Mouse (Mus musculus): Measurements from ENCODE around the gene Ugt2a3. TPM values are rescaled to one million over a fixed set of nuclear protein-coding genes. Genes with fewer than 3 reads are reported as not detected.
"Not testable (repeated sequence)": the region's sequence is repeated elsewhere in the genome, so short reads cannot be mapped to it uniquely, and the experiment has no call there.

Gene Ugt2a3
- total and polyA plus RNA-seq, 2 experiments: 108 to 549 TPM

DNA sequence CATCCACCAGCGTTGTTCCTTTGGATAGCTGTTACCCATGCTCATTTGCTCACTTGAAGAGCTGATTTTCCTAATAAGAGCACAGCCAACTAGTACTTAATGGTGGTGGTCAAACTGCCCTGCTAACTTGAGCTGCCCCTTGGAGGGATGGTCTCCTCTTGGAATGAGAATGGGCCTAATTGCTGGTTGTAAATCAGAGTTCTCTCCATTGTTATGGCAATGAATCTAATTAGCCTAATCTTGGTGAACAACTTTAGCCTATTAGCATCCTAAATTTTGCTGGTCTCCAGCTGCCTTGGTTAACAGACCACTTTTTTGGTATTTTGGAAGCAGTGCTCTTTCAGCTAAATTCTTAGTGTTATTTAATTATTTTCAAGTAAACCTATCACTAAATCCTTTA lies 13.4 kb upstream of the Ugt2a3 start:
- H3K4me3 ChIP-seq (ENCODE audit: insufficient read depth, low read depth, low read length): no peak overlapping the region
- no peak overlapping the region for H3K27ac ChIP-seq (replicated peaks; ENCODE audit: insufficient read depth, low read depth, low read length)
- 76% methylated on average over 1 of the region's 1 CpGs for WGBS
- H3K36me3 ChIP-seq (ENCODE audit: control insufficient read depth, insufficient read depth, low read length): peaks cover 3% of the 10 kb centered on the region; the same call in 1 of the 2 replicates
- TF ChIP-seq CTCF (IDR thresholded peaks at IDR 0.05; ENCODE audit: low read depth, low read length): no peak
- no peak for TF ChIP-seq POLR2A (IDR thresholded peaks at IDR 0.05; ENCODE audit: extremely low read depth, insufficient read depth, low read length)
- H3K79me2 ChIP-seq (ENCODE audit: control insufficient read depth, insufficient read depth, low read length): no peaks in the 10 kb centered on the region
- H3K27me3 ChIP-seq (ENCODE audit: control insufficient read depth, insufficient read depth, low read length): no peaks in the 10 kb centered on the region
- DNase-seq (ENCODE audit: extremely low read depth, low read depth, low spot score): no peak
- H3K9ac ChIP-seq (ENCODE audit: low read depth, low read length): no peak overlapping the region
- peaks cover 3% of the 10 kb centered on the region; the same call in 1 of the 2 replicates for H3K4me1 ChIP-seq (ENCODE audit: control insufficient read depth, insufficient read depth, low read length)

- H3K79me2 ChIP-seq (ENCODE audit: control insufficient read depth, insufficient read depth, low read length); H3K36me3 ChIP-seq (ENCODE audit: control insufficient read depth, insufficient read depth, low read length); DNase-seq (ENCODE audit: extremely low read depth, low read depth, low spot score); H3K27me3 ChIP-seq (ENCODE audit: control insufficient read depth, insufficient read depth, low read length); H3K27ac ChIP-seq (replicated peaks; ENCODE audit: insufficient read depth, low read depth, low read length); H3K4me1 ChIP-seq (ENCODE audit: control insufficient read depth, insufficient read depth, low read length); H3K4me3 ChIP-seq (ENCODE audit: insufficient read depth, low read depth, low read length); H3K9ac ChIP-seq (ENCODE audit: low read depth, low read length): not testable (repeated sequence)
- WGBS: 36% methylated on average over 1 of the region's 1 CpGs
These were observed 12.2 kb upstream of the Ugt2a3 start for GRCm38 (mm10) chr5:87349150-87349549.

GRCm38 (mm10) chr5:87347479-87348078 lies 10.6 kb upstream of the Ugt2a3 start:
- peak overlapping the region; percentile 73 for H3K27ac ChIP-seq (replicated peaks; ENCODE audit: insufficient read depth, low read depth, low read length)
- not testable (repeated sequence) for H3K36me3 ChIP-seq (ENCODE audit: control insufficient read depth, insufficient read depth, low read length); H3K27me3 ChIP-seq (ENCODE audit: control insufficient read depth, insufficient read depth, low read length); H3K79me2 ChIP-seq (ENCODE audit: control insufficient read depth, insufficient read depth, low read length); H3K9ac ChIP-seq (ENCODE audit: low read depth, low read length); H3K4me3 ChIP-seq (ENCODE audit: insufficient read depth, low read depth, low read length); H3K4me1 ChIP-seq (ENCODE audit: control insufficient read depth, insufficient read depth, low read length)
- 18% methylated on average over 2 of the region's 2 CpGs for WGBS
- DNase-seq (ENCODE audit: extremely low read depth, low read depth, low spot score): peak; percentile 85

DNA sequence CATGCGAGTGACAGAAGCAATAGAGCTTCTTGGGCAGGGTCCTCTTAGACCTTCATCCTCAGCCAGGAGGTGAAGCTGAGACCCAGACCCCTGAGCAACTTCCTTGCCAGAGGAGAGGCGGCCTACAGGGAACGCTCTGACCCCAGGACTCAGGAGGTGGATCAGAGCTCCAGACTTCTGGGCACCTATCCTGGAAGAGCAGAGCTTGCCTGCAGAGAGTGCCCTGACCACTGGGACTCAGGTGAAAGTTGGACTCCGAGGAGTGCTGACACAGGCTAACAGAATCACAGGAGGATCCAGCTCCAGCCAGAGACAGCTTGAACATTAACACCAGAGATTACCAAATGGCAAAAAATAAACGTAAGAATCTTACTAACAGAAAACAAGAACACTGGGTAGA lies 3.5 kb upstream of the Ugt2a3 start:
- H3K27ac ChIP-seq (replicated peaks; ENCODE audit: insufficient read depth, low read depth, low read length): peak overlapping the region; percentile 99
- H3K4me3 ChIP-seq (ENCODE audit: insufficient read depth, low read depth, low read length): no peak overlapping the region
- no peaks in the 10 kb centered on the region; the same call in 1 of the 2 replicates for H3K36me3 ChIP-seq (ENCODE audit: control insufficient read depth, insufficient read depth, low read length)
- H3K27me3 ChIP-seq (ENCODE audit: control insufficient read depth, insufficient read depth, low read length): no peaks in the 10 kb centered on the region
- WGBS: 37% methylated on average over 5 of the region's 5 CpGs
- peaks cover 5% of the 10 kb centered on the region; the same call in 1 of the 2 replicates for H3K4me1 ChIP-seq (ENCODE audit: control insufficient read depth, insufficient read depth, low read length)
- peak; percentile 95 for DNase-seq (ENCODE audit: extremely low read depth, low read depth, low spot score)
- TF ChIP-seq POLR2A (IDR thresholded peaks at IDR 0.05; ENCODE audit: extremely low read depth, insufficient read depth, low read length): 0 out of 2 replicates have a peak, but pooled peaks have one; percentile 24
- TF ChIP-seq CTCF (IDR thresholded peaks at IDR 0.05; ENCODE audit: low read depth, low read length): 0 out of 2 replicates have a peak, but pooled peaks have one; percentile 23
- peak overlapping the region; percentile 79 for H3K9ac ChIP-seq (ENCODE audit: low read depth, low read length)
- 0 out of 2 replicates have a peak, but pooled peaks cover 4% of the 10 kb centered on the region for H3K79me2 ChIP-seq (ENCODE audit: control insufficient read depth, insufficient read depth, low read length)

GRCm38 (mm10) chr5:87335199-87335598 lies 1.8 kb downstream of the Ugt2a3 start:
- Histone ChIP-seq H3K36me3 (ENCODE audit: control insufficient read depth, insufficient read depth, low read length) (peaks cover 13% of the 10 kb centered on the region), H3K27me3 (ENCODE audit: control insufficient read depth, insufficient read depth, low read length) (no peaks in the 10 kb centered on the region), H3K79me2 (ENCODE audit: control insufficient read depth, insufficient read depth, low read length) (no peaks in the 10 kb centered on the region; the same call in 1 of the 2 replicates), H3K4me1 (ENCODE audit: control insufficient read depth, insufficient read depth, low read length) (peaks cover 6% of the 10 kb centered on the region; the same call in 1 of the 2 replicates), H3K4me3 (ENCODE audit: insufficient read depth, low read depth, low read length) (peak overlapping the region; percentile 92), H3K27ac (replicated peaks; ENCODE audit: insufficient read depth, low read depth, low read length) (no peak overlapping the region), H3K9ac (ENCODE audit: low read depth, low read length) (0 out of 2 replicates have a peak overlapping the region, but pooled peaks have one; percentile 58)
- 17% methylated on average over 1 of the region's 1 CpGs for WGBS
- DNase-seq (ENCODE audit: extremely low read depth, low read depth, low spot score): peak; percentile 87
- TF ChIP-seq POLR2A (IDR thresholded peaks at IDR 0.05; ENCODE audit: extremely low read depth, insufficient read depth, low read length) (no peak), CTCF (IDR thresholded peaks at IDR 0.05; ENCODE audit: low read depth, low read length) (peak; percentile 20; the same call in 1 of the 2 replicates)

DNA sequence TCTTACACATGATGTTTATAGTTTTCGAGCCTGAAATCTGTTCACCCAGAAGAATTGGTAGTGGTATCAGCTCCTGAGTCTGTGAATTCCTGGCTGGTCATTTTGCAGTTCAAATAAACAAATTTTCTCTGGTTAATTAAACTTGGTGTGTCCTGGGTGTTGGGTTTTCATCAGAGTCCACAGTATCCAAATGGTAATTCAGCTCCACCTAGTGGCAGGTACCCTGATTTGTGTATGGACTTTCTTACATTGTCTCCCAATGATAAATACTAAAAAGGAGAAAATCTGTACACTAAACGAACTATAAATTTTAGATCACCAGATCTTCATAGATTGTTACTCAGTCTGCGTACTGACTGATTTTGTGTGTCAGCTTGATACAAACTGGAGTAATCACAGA lies 3.4 kb downstream of the Ugt2a3 start:
- peak; percentile 73 for DNase-seq (ENCODE audit: extremely low read depth, low read depth, low spot score)
- peaks cover 24% of the 10 kb centered on the region for H3K36me3 ChIP-seq (ENCODE audit: control insufficient read depth, insufficient read depth, low read length)
- H3K27me3 ChIP-seq (ENCODE audit: control insufficient read depth, insufficient read depth, low read length): no peaks in the 10 kb centered on the region
- peak overlapping the region; percentile 60; the same call in 1 of the 2 replicates for H3K9ac ChIP-seq (ENCODE audit: low read depth, low read length)
- 43% methylated on average over 3 of the region's 3 CpGs for WGBS
- peaks cover 3% of the 10 kb centered on the region; the same call in 1 of the 2 replicates for H3K4me1 ChIP-seq (ENCODE audit: control insufficient read depth, insufficient read depth, low read length)
- H3K27ac ChIP-seq (replicated peaks; ENCODE audit: insufficient read depth, low read depth, low read length): peak overlapping the region; percentile 62; the same call in 1 of the 2 replicates
- no peak for TF ChIP-seq POLR2A (IDR thresholded peaks at IDR 0.05; ENCODE audit: extremely low read depth, insufficient read depth, low read length)
- peak; percentile 45 for TF ChIP-seq CTCF (IDR thresholded peaks at IDR 0.05; ENCODE audit: low read depth, low read length)
- H3K4me3 ChIP-seq (ENCODE audit: insufficient read depth, low read depth, low read length): peak overlapping the region; percentile 24; the same call in 1 of the 2 replicates
- no peaks in the 10 kb centered on the region; the same call in 1 of the 2 replicates for H3K79me2 ChIP-seq (ENCODE audit: control insufficient read depth, insufficient read depth, low read length)
